In genomic region chr2:131171401-131172104, GRCm38 (mm10) we compare ENCODE assay signal across 8 mouse cellular contexts. TPM values are rescaled to one million over a fixed set of nuclear protein-coding genes. Genes with fewer than 3 reads are reported as not detected.
DNase-seq lines count a peak whose midpoint lies in the region; ATAC-seq lines count a peak whose summit lies in the region.

No protein-coding gene starts in this region.

- 7% methylated on average over 43 of the region's 43 CpGs for WGBS in hindbrain, embryonic 13.5 days

- H3K27ac ChIP-seq in hindbrain, embryonic 13.5 days = no peak overlapping the region

- peak overlapping the region; percentile 15; the same call in 1 of the 2 replicates for H3K4me3 ChIP-seq in hindbrain, embryonic 13.5 days

- H3K4me2 ChIP-seq in hindbrain, embryonic 13.5 days = peak overlapping the region; percentile 38

- peaks cover 36% of the 10 kb centered on the region for H3K27me3 ChIP-seq in hindbrain, embryonic 13.5 days

- H3K36me3 ChIP-seq in hindbrain, embryonic 13.5 days = peaks cover 12% of the 10 kb centered on the region; the same call in 1 of the 2 replicates

- H3K9ac ChIP-seq in hindbrain, embryonic 13.5 days = peak overlapping the region; percentile 35; the same call in 1 of the 2 replicates

- H3K9me3 ChIP-seq in hindbrain, embryonic 13.5 days = no peaks in the 10 kb centered on the region

- intact Hi-C loops in heart, postnatal 25 days (cut with DNase I) = loop anchor here (5.0 kb wide), 1 partner anchor 181 kb away; the partner anchor contains the start of gene Rnf24

- peak; percentile 76 to 82 for DNase-seq in heart, adult 18-20 months
- no peak for DNase-seq in heart, postnatal 25 days (ENCODE audit: low spot score)
- peak; percentile 50 to 61 for DNase-seq in frontal cortex, postnatal 14 days (ENCODE audit: low spot score in 2 of 2)
- peak; percentile 64 for DNase-seq in layer of hippocampus, postnatal 14 days (ENCODE audit: low spot score in 2 of 2)
- peak; percentile 83 for DNase-seq in lung, postnatal 10 days
- peak; percentile 72 for DNase-seq in right cerebral cortex, postnatal 14 days

- peaks cover 48% of the 10 kb centered on the region for H3K4me1 ChIP-seq in hindbrain, embryonic 13.5 days (replicated peaks)

- no peak for ATAC-seq in hindbrain, embryonic 13.5 days (ENCODE audit: low FRiP score)
- no peak for ATAC-seq in inflammation-experienced regulatory T-cells, adult 6 months

RNA-seq across cellular contexts. Expression of gene Cenpb, which starts 8.3 kb away (rescaled TPM):
- total RNA-seq in heart, adult 18-20 months (2021) = 10 to 100 TPM; 76.7 to 79.6 TPM
- 10 to 100 TPM; 76.6 to 80.9 TPM for total RNA-seq in heart, postnatal 25 days (2021)
- polyA plus RNA-seq in hindbrain, embryonic 13.5 days (2015; fragmentation: Nextera tagmentation; extraction: Ambion mirVana) = 13.3 and 13.4 TPM in 2 replicates
- 100 to 1,000 TPM; 102 to 109 TPM for total RNA-seq in layer of hippocampus, postnatal 14 days (2021)
- 1 to 10 TPM; 2.4 to 3.1 (median 2.7) TPM for polyA plus RNA-seq in inflammation-experienced regulatory T-cells, adult 6 months (2017; shearing (Covaris generic))

RNA-seq across cellular contexts. Expression of gene 1700037H04Rik, which starts 11.7 kb away (rescaled TPM):
- 10 to 100 TPM in 1 of 2 experiments, 1 to 10 TPM in 1; 9.7 to 17.7 TPM for total RNA-seq in heart, adult 18-20 months (2021)
- 10 to 100 TPM; 11.5 to 12.2 TPM for total RNA-seq in heart, postnatal 25 days (2021)
- polyA plus RNA-seq in hindbrain, embryonic 13.5 days (2015; fragmentation: Nextera tagmentation; extraction: Ambion mirVana) = 94.3 and 94.6 TPM in 2 replicates
- 10 to 100 TPM; 64.5 to 64.6 TPM for total RNA-seq in layer of hippocampus, postnatal 14 days (2021)
- polyA plus RNA-seq in inflammation-experienced regulatory T-cells, adult 6 months (2017; shearing (Covaris generic)) = 10 to 100 TPM; 36.5 to 54.8 (median 46.3) TPM

RNA-seq across cellular contexts. Expression of gene Cdc25b, which starts 15.2 kb away (rescaled TPM):
- total RNA-seq in heart, adult 18-20 months (2021) = 1 to 10 TPM; 2.9 to 5.9 TPM
- 1 to 10 TPM; 6.1 to 8.1 TPM for total RNA-seq in heart, postnatal 25 days (2021)
- polyA plus RNA-seq in hindbrain, embryonic 13.5 days (2015; fragmentation: Nextera tagmentation; extraction: Ambion mirVana) = 34.1 and 41.8 TPM in 2 replicates
- 10 to 100 TPM; 17.3 to 20.8 TPM for total RNA-seq in layer of hippocampus, postnatal 14 days (2021)
- 100 to 1,000 TPM in 1 of 3 experiments, 10 to 100 TPM in 2; 55.5 to 163 (median 71.5) TPM for polyA plus RNA-seq in inflammation-experienced regulatory T-cells, adult 6 months (2017; shearing (Covaris generic))

RNA-seq across cellular contexts. Expression of gene Spef1, which starts 15.5 kb away (rescaled TPM):
- 1 to 10 TPM; 4.7 to 5.5 TPM for total RNA-seq in heart, adult 18-20 months (2021)
- 1 to 10 TPM; 7.1 to 8.7 TPM for total RNA-seq in heart, postnatal 25 days (2021)
- 8.7 and 9.9 TPM in 2 replicates for polyA plus RNA-seq in hindbrain, embryonic 13.5 days (2015; fragmentation: Nextera tagmentation; extraction: Ambion mirVana)
- total RNA-seq in layer of hippocampus, postnatal 14 days (2021) = 10 to 100 TPM; 16.2 to 18.0 TPM
- under 1 TPM in 2 of 3 experiments, not detected in 1; 0.47 to 0.54 TPM for polyA plus RNA-seq in inflammation-experienced regulatory T-cells, adult 6 months (2017; shearing (Covaris generic))

RNA-seq across cellular contexts. Expression of gene Ap5s1, which starts 35.3 kb away (rescaled TPM):
- total RNA-seq in heart, adult 18-20 months (2021) = 10 to 100 TPM; 36.7 to 41.7 TPM
- total RNA-seq in heart, postnatal 25 days (2021) = 10 to 100 TPM; 34.4 to 42.7 TPM
- polyA plus RNA-seq in hindbrain, embryonic 13.5 days (2015; fragmentation: Nextera tagmentation; extraction: Ambion mirVana) = 31.0 and 35.8 TPM in 2 replicates
- 10 to 100 TPM; 25.4 to 26.2 TPM for total RNA-seq in layer of hippocampus, postnatal 14 days (2021)
- 10 to 100 TPM; 13.4 to 25.1 (median 20.9) TPM for polyA plus RNA-seq in inflammation-experienced regulatory T-cells, adult 6 months (2017; shearing (Covaris generic))
